Mouse (Mus musculus): ENCODE data around the gene Cdc20. TPM values are rescaled to one million over a fixed set of nuclear protein-coding genes. Genes with fewer than 3 reads are reported as not detected.
A peak's percentile ranks its signal among the peaks of the same experiment; 100 is the strongest.

Gene Cdc20
- polyA plus RNA-seq (2012; ENCODE audit: insufficient read depth, low replicate concordance): 89.0 and 104 TPM in 2 replicates

DNA sequence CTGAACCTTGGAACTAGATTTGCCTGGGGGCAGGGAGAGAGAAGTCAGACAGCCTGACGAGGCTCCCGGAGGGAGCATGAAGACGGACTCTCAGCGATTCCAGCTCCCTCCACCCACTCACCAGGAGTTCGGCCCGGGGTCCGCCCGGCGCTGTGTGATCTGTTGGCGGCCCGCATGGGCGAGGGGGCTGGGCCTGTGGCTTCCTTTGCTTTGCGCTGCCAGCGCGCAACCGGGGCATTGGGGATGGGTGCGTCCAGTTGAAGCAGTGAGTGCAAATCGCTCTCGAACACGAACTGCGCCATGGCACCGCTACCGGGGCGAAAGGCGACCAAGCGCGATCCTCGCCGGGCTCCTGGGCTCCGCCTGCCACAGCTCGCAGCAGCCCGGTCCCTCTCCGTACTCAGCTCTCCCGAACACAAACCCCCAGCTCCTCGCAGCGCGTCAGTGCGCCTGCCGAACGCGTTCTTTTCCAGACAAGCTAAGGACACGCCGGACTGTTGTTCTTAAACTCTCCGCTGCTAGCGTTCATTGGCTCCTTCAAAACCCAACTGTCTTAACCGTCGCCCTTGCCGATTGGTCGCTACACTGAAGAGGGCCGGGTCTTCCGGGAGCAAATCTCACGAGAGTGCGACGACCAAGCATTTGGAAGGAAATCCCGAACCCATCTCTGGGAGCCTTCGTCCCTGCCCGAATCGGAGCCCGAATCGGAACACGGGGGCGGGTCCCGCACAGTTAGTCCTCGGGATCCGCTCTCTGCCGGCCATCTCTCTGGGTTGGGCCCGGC, at the start of gene Cdc20:
Gene Cdc20 (minus strand): TSS at position 533 of the 784 bp plus-strand sequence.
- Histone ChIP-seq H3K4me1 (peaks cover 80% of the 10 kb centered on the region), H3K4me3 (replicated peaks) (peak within 1 kb of the TSS; percentile 97), H3K27me3 (replicated peaks) (no peaks in the 10 kb centered on the region), H3K36me3 (replicated peaks; ENCODE audit: low read length) (peaks cover 46% of the 10 kb centered on the region), H3K9me3 (no peaks in the 10 kb centered on the region)
- TF ChIP-seq FLI1 (IDR thresholded peaks at IDR 0.05; ENCODE audit: low read length): peak; percentile 36; the same call in 1 of the 2 replicates
- no peak for TF ChIP-seq GATA1 (IDR thresholded peaks at IDR 0.05; ENCODE audit: borderline replicate concordance, low read length)

DNA sequence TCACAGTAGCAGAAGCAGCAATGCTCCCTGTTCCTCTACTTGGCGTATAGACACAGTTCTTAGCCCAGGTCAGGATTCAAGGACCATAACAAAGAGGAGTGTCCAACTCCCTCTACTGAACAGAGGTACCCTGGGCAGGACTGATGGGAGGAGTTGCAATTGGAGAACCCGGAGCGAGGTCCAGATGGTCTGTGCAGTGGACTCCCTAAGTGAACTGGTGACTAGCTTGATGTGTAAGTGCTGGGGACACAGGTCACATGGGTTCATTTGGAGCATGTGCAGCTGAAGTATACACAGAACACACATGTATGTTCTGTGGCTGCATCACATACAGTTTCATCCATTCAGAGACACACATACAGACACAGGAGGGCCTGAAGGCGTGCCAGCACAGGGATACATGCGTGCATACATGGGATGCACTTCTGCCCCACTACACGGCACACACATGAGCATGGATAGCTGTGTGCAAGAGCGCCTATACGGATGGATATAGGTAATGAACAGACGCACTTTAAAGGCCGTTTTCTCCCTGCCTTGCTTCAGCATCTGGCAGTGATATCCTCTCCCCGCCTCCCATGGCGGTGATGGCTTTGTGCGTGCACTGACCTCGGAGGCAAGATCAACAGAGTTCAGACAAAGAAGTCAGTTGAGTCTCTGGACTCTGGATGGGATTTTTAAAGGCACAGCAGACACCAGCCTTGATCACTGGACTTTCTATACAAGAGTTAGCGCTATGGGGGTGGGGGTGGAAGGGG, 39.8 kb upstream of the Cdc20 start:
- peaks cover 95% of the 10 kb centered on the region for H3K4me1 ChIP-seq
- no peak for TF ChIP-seq FLI1 (IDR thresholded peaks at IDR 0.05; ENCODE audit: low read length)
- no peak for TF ChIP-seq GATA1 (IDR thresholded peaks at IDR 0.05; ENCODE audit: borderline replicate concordance, low read length)
- H3K36me3 ChIP-seq (replicated peaks; ENCODE audit: low read length): peaks cover 100% of the 10 kb centered on the region
- H3K9me3 ChIP-seq: no peaks in the 10 kb centered on the region
- H3K4me3 ChIP-seq (replicated peaks): peak overlapping the region; percentile 38
- H3K27me3 ChIP-seq (replicated peaks): no peaks in the 10 kb centered on the region

DNA sequence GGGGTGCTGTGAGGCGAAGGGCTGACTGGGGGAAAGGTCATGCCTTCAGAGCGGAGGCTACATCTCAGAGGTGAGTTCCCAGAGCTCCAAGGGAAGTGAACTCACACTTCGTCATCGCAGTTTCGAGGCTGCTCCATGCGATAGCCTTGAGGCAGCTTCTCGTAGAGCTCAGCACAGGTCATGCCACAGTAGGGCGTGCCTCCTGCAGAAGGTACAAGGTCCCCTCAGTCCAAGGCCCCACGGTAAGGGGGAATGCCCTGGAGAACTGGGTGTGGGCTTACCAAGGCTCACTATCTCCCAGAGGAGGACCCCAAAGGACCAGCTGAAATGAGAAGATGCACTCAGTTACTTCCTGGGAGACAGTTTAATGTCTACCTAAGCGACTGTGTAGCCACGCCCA, 35.5 kb upstream of the Cdc20 start:
- TF ChIP-seq FLI1 (IDR thresholded peaks at IDR 0.05; ENCODE audit: low read length) (no peak), GATA1 (IDR thresholded peaks at IDR 0.05; ENCODE audit: borderline replicate concordance, low read length) (no peak)
- Histone ChIP-seq H3K36me3 (replicated peaks; ENCODE audit: low read length) (peaks cover 97% of the 10 kb centered on the region), H3K4me1 (peaks cover 98% of the 10 kb centered on the region), H3K27me3 (replicated peaks) (no peaks in the 10 kb centered on the region), H3K9me3 (no peaks in the 10 kb centered on the region), H3K4me3 (replicated peaks) (no peak overlapping the region)

- H3K4me1 ChIP-seq: peaks cover 98% of the 10 kb centered on the region
- H3K9me3 ChIP-seq: no peaks in the 10 kb centered on the region
- peaks cover 95% of the 10 kb centered on the region for H3K36me3 ChIP-seq (replicated peaks; ENCODE audit: low read length)
- H3K27me3 ChIP-seq (replicated peaks): no peaks in the 10 kb centered on the region
- H3K4me3 ChIP-seq (replicated peaks): no peak overlapping the region
- TF ChIP-seq FLI1 (IDR thresholded peaks at IDR 0.05; ENCODE audit: low read length): no peak
- no peak for TF ChIP-seq GATA1 (IDR thresholded peaks at IDR 0.05; ENCODE audit: borderline replicate concordance, low read length)
Observed at GRCm38 (mm10) chr4:118471281-118471680, 34.1 kb upstream of the Cdc20 start.

DNA sequence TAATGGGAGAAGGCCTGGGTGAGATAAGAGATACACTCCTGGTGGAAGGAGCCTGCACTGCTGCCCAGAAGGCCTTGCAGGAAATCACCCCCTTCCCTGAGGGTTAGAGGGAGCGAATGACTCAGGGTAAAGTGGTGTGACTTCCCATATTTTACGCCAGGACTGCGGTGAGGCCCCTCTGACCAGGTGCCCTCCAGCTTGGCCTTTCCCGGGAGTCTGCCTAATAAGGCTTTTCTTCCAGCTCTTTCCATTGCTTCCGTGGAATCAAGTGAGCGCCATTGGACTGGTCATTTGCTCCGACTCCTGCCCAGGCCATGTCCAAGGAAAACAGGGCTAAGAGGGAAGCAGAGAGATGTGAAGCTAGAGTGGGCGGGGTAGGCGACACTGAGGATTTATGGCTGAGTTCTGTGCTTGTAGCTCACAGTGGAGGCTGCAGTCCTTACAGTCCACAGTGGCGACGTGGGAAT, 28.6 kb upstream of the Cdc20 start:
- no peaks in the 10 kb centered on the region for H3K9me3 ChIP-seq
- peak overlapping the region; percentile 88 for H3K4me3 ChIP-seq (replicated peaks)
- TF ChIP-seq FLI1 (IDR thresholded peaks at IDR 0.05; ENCODE audit: low read length) (no peak), GATA1 (IDR thresholded peaks at IDR 0.05; ENCODE audit: borderline replicate concordance, low read length) (no peak)
- H3K27me3 ChIP-seq (replicated peaks): no peaks in the 10 kb centered on the region
- peaks cover 100% of the 10 kb centered on the region for H3K4me1 ChIP-seq
- peaks cover 86% of the 10 kb centered on the region for H3K36me3 ChIP-seq (replicated peaks; ENCODE audit: low read length)

DNA sequence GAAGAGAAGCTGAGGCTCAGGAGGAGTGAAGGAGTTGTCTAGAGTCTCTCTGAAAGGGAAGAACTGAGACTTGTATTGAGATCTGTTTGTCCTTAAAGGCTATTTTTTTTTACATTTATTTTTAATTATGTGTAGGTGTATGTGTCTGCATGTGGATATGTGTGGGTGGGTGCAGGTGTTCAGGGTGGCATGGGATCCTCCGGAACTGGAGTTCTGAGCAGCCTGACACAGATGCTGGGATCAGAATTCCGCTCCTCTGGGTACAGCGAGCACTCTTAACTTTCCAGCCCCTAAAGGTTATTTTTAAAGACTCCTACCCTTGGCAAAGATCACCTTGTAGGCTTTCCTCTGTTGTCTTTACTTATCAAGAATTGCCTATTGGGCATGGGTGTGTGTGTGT, 27.8 kb upstream of the Cdc20 start:
- Histone ChIP-seq H3K4me1 (peaks cover 93% of the 10 kb centered on the region), H3K9me3 (no peaks in the 10 kb centered on the region), H3K36me3 (replicated peaks; ENCODE audit: low read length) (peaks cover 80% of the 10 kb centered on the region), H3K4me3 (replicated peaks) (peak overlapping the region; percentile 88), H3K27me3 (replicated peaks) (no peaks in the 10 kb centered on the region)
- TF ChIP-seq GATA1 (IDR thresholded peaks at IDR 0.05; ENCODE audit: borderline replicate concordance, low read length) (no peak), FLI1 (IDR thresholded peaks at IDR 0.05; ENCODE audit: low read length) (no peak)

- peaks cover 91% of the 10 kb centered on the region for H3K4me1 ChIP-seq
- peaks cover 57% of the 10 kb centered on the region for H3K36me3 ChIP-seq (replicated peaks; ENCODE audit: low read length)
- H3K9me3 ChIP-seq: no peaks in the 10 kb centered on the region
- TF ChIP-seq GATA1 (IDR thresholded peaks at IDR 0.05; ENCODE audit: borderline replicate concordance, low read length) (no peak), FLI1 (IDR thresholded peaks at IDR 0.05; ENCODE audit: low read length) (no peak)
- peak within 1 kb of the TSS; percentile 95 for H3K4me3 ChIP-seq (replicated peaks)
- H3K27me3 ChIP-seq (replicated peaks): no peaks in the 10 kb centered on the region
Observed at GRCm38 (mm10) chr4:118457345-118457975, 20.3 kb upstream of the Cdc20 start, which contains the start of gene Mpl. Mpl (minus strand) TSS chr4:118457513.

- H3K27me3 ChIP-seq (replicated peaks): no peaks in the 10 kb centered on the region
- no peaks in the 10 kb centered on the region for H3K9me3 ChIP-seq
- H3K4me3 ChIP-seq (replicated peaks): no peak overlapping the region
- peaks cover 78% of the 10 kb centered on the region for H3K4me1 ChIP-seq
- H3K36me3 ChIP-seq (replicated peaks; ENCODE audit: low read length): peaks cover 95% of the 10 kb centered on the region
- TF ChIP-seq FLI1 (IDR thresholded peaks at IDR 0.05; ENCODE audit: low read length) (no peak), GATA1 (IDR thresholded peaks at IDR 0.05; ENCODE audit: borderline replicate concordance, low read length) (no peak)
Observed at GRCm38 (mm10) chr4:118446415-118447153, 9.4 kb upstream of the Cdc20 start.

All from megakaryocyte, embryonic 14.5 days (primary cell).